8 mouse cellular contexts compared by ENCODE assay signal in genomic region chr11:104625453-104626402, GRCm38 (mm10). TPM values are rescaled to one million over a fixed set of nuclear protein-coding genes. Genes with fewer than 3 reads are reported as not detected.
A peak's percentile ranks its signal among the peaks of the same experiment; 100 is the strongest.
DNase-seq lines count a peak whose midpoint lies in the region; ATAC-seq lines count a peak whose summit lies in the region.

No protein-coding gene starts in this region.

- intact Hi-C loops in left cerebral cortex, postnatal 4 days (cut with DNase I) = no loop called here
- intact Hi-C loops in heart, postnatal 14 days (cut with DNase I) = no loop called here

- H3K27ac ChIP-seq in embryonic facial prominence, embryonic 11.5 days (replicated peaks; ENCODE audit: low read depth, low read length) = peak overlapping the region; percentile 36; the same call in 1 of the 2 replicates

- H3K27me3 ChIP-seq in embryonic facial prominence, embryonic 11.5 days (ENCODE audit: control insufficient read depth, insufficient read depth, low read length) = no peaks in the 10 kb centered on the region

- no peak overlapping the region; the same call in 1 of the 2 replicates for H3K4me2 ChIP-seq in embryonic facial prominence, embryonic 11.5 days (ENCODE audit: low read depth, low read length)

- no peak overlapping the region for H3K9ac ChIP-seq in embryonic facial prominence, embryonic 11.5 days (replicated peaks; ENCODE audit: low read length)

- H3K36me3 ChIP-seq in embryonic facial prominence, embryonic 11.5 days (replicated peaks; ENCODE audit: control insufficient read depth, insufficient read depth, low read depth, low read length) = no peaks in the 10 kb centered on the region

- peak; percentile 25 for DNase-seq in left cerebral cortex, postnatal 4 days
- no peak for DNase-seq in left cerebral cortex, adult 8-10 months (ENCODE audit: low spot score in 2 of 2)
- peak; percentile 79 for DNase-seq in embryonic facial prominence, embryonic 11.5 days (ENCODE audit: low spot score)
- peak; percentile 61 to 71 for DNase-seq in heart, postnatal 14 days
- DNase-seq in thymus, postnatal 0 days (ENCODE audit: low spot score) = no peak
- DNase-seq in thymus, adult 18-20 months = no peak
- no peak for DNase-seq in right cerebral cortex, adult 18-20 months

- no peaks in the 10 kb centered on the region for H3K9me3 ChIP-seq in embryonic facial prominence, embryonic 11.5 days (replicated peaks; ENCODE audit: control insufficient read depth, low read length)

- peak; percentile 30 for ATAC-seq in embryonic facial prominence, embryonic 11.5 days (replicated peaks; ENCODE audit: insufficient number of reproducible peaks, low FRiP score, low TSS enrichment, low read depth)
- peak; percentile 16; the same call in 1 of the 2 replicates for ATAC-seq in megakaryocyte progenitor cell, adult 5-6 weeks (replicated peaks; ENCODE audit: poor library complexity)

- H3K4me3 ChIP-seq in embryonic facial prominence, embryonic 11.5 days (ENCODE audit: low read depth, low read length) = no peak overlapping the region

- WGBS in embryonic facial prominence, embryonic 11.5 days = 29% methylated on average over 12 of the region's 12 CpGs

- H3K4me1 ChIP-seq in embryonic facial prominence, embryonic 11.5 days (ENCODE audit: control insufficient read depth, insufficient read depth, low read length) = peaks cover 3% of the 10 kb centered on the region; the same call in 1 of the 2 replicates

RNA-seq across cellular contexts. Expression of gene Itgb3, which starts 17.9 kb away (rescaled TPM):
- total RNA-seq in left cerebral cortex, postnatal 4 days (2021) = 1 to 10 TPM; 4.1 TPM
- 1 to 10 TPM; 2.5 to 4.7 (median 3.7) TPM for total RNA-seq in left cerebral cortex, adult 8-10 months (2022)
- 1.3 and 1.4 TPM in 2 replicates for polyA plus RNA-seq in embryonic facial prominence, embryonic 11.5 days (2014; fragmentation: Nextera tagmentation; extraction: Ambion mirVana)
- 1 to 10 TPM; 4.8 to 4.9 TPM for total RNA-seq in heart, postnatal 14 days (2021)
- total RNA-seq in megakaryocyte progenitor cell, adult 5-6 weeks (2015) = 2.0 and 2.2 TPM in 2 replicates
- 4.0 and 5.3 TPM in 2 replicates for total RNA-seq in megakaryocyte progenitor cell, adult 5-6 weeks (2017)
- 2.8 TPM in 2 replicates for polyA plus RNA-seq in thymus, postnatal 0 days (2015; fragmentation: Nextera tagmentation; extraction: Ambion mirVana)

RNA-seq across cellular contexts. Expression of gene Gm11639, which starts 59.8 kb away (rescaled TPM):
- total RNA-seq in left cerebral cortex, postnatal 4 days (2021) = under 1 TPM; 0.79 to 0.96 TPM
- total RNA-seq in left cerebral cortex, adult 8-10 months (2022) = under 1 TPM; 0.54 to 0.61 (median 0.56) TPM
- not detected in 2 replicates for polyA plus RNA-seq in embryonic facial prominence, embryonic 11.5 days (2014; fragmentation: Nextera tagmentation; extraction: Ambion mirVana)
- under 1 TPM; 0.02 to 0.05 TPM for total RNA-seq in heart, postnatal 14 days (2021)
- not detected in 2 replicates for total RNA-seq in megakaryocyte progenitor cell, adult 5-6 weeks (2015)
- 0.07 TPM in 1 of 2 replicates, not detected in the other for total RNA-seq in megakaryocyte progenitor cell, adult 5-6 weeks (2017)
- polyA plus RNA-seq in thymus, postnatal 0 days (2015; fragmentation: Nextera tagmentation; extraction: Ambion mirVana) = 0.03 TPM in 2 replicates

Comparison
In these comparisons a context has a peak if more than half of its experiments do, and no peak if none do; other contexts are left out.
1. DNase-seq: peak in left cerebral cortex, postnatal 4 days (single experiment), embryonic facial prominence, embryonic 11.5 days (single experiment) and heart, postnatal 14 days (2 of 2); none in left cerebral cortex, adult 8-10 months (0 of 2), thymus, postnatal 0 days (single experiment), thymus, adult 18-20 months (0 of 2) and right cerebral cortex, adult 18-20 months (single experiment).